Mouse (Mus musculus) gastrocnemius, postnatal 36 days (tissue): ENCODE measurements around the gene Bad. TPM values are rescaled to one million over a fixed set of nuclear protein-coding genes. Genes with fewer than 3 reads are reported as not detected.
A peak's percentile ranks its signal among the peaks of the same experiment; 100 is the strongest.

Source experiments
- DNase-seq, 2 experiments: peaks; one replicate each; pipeline ENCODE4 v3.0.0; 2022
- intact Hi-C: fragments of 180-260 bp; cut with DNase I; formaldehyde crosslinking; loops from one replicate; pipeline ENCODE4 v1.15.1; 2025
- total RNA-seq, 2 experiments: library from RNA; stranded (reverse); gene quantifications; 2 replicates each; pipeline ENCODE4 v1.2.3; 2021

Gene Bad
- total RNA-seq, 2 experiments from 2014 or later, result 10.7 to 14.1 TPM

DNA sequence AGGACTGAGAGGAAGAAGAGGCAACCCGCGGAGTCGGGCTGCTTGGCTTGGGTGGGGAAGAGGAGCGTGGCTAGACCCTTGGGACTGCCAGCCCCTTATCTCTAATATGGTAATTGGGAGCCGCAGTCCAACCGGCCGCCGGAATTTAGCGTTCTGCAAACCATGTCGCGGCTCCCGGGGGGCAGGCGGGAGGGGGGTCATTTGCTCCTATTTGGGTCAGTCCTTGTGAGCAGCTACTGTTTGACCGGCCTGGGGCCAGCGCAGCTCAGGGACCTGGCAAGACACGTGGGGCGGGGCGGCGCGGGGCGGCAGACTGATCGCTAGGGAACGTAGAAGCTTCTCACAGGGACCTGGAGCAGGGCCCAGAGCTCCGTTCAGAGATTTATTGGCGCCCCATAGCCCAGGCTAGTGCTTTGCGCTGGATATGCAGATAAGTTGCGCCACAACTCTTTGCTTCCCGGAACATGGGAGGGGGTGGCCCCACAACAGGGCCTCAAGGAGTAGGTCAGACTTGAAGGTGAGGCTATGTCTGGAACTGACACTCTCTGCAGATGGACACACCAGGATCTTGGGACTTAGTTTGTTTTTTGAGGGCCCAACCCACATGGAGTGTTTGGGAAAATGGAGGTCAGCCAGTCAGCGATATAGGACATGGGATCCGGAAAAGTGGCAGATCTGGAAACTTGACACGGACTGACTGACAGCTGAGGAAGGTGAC lies 10.5 kb downstream of the Bad start:
- peak; percentile 79 to 87 for DNase-seq
- intact Hi-C loops, result no loop called here

DNA sequence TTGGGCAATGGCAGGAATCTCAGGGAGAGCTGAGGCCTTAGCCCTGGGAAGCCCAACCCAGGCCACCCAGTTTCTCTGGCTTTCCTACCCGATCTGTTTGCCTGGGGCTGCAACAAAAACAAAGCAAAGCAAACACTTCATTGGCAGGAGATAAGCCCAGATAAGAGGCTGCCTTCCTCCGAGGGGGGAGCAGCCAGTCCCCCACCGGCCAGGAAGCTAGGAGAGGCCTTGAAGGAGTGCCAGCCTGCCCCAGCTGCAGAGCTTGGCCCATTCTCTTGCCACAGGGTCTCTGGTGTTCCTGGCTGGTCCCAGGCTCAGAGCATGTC lies 11.0 kb downstream of the Bad start:
- DNase-seq, result no peak
- intact Hi-C loops, result no loop called here

DNA sequence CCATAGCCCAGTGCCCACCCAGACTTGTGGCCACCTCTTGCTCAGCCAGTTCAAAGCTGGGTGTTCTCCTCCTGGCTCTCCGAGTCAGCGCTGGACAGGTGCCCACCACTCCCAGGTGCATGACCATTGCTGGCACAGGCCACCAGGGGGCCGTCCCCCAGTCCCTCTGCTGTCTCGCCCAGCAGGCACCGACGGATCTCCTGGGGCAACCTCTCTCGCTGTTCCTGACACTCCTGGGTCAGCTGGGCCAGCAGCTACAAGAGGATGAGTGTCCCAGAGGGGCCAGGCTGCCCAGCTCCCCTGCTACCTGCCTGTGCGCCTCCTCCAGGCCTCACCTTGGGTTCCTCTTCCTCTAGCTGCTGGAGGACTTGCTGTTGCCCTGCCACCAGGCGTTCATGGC lies 12.4 kb downstream of the Bad start:
- intact Hi-C loops, result loop anchor here (2.0 kb wide), 1 partner anchor 13 kb away; the partner anchor contains the start of gene Bad
- no peak for DNase-seq

DNA sequence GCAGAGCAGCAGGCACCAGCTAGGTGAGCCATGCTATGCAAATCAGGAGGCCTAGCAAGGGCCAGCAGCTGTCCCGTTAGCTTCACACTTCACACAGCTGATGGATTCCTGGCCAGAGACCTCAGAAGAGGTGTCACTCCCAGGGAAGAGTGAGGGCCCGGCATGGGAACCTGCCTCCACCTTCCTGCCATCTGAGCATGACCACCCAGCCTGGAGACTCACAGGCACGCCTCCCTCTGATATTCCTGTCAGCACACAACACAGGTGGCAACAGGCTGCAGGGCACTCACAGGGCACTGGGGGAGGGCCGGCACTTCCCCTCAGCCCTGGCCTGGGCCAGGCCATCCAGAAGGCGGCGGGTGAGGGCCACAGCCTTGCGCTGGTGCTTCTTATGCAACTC lies 13.8 kb downstream of the Bad start:
- DNase-seq, result no peak
- intact Hi-C loops, result loop anchor here (2.0 kb wide), 1 partner anchor 15 kb away; the partner anchor contains the start of gene Bad

DNA sequence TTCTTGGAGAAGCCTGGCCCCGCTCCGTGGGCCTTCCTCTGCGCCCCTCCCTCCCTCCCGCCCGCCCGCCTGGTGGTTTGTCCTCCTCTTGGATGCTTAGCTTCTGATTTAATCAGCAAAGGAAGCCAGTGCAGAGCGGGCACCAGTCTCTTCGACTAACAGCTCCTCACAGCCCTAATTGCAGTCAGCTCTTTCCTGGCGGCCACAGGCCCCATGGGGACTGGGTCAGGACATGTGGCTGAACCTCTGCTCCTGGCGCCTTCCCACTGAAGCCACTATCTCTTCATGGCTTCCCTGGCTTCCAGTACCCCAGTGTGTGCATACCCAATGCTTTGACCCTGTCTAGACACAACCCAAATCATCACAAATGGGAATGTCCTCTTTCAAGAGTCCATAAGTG lies 14.8 kb downstream of the Bad start:
- no peak for DNase-seq
- intact Hi-C loops, result no loop called here

DNA sequence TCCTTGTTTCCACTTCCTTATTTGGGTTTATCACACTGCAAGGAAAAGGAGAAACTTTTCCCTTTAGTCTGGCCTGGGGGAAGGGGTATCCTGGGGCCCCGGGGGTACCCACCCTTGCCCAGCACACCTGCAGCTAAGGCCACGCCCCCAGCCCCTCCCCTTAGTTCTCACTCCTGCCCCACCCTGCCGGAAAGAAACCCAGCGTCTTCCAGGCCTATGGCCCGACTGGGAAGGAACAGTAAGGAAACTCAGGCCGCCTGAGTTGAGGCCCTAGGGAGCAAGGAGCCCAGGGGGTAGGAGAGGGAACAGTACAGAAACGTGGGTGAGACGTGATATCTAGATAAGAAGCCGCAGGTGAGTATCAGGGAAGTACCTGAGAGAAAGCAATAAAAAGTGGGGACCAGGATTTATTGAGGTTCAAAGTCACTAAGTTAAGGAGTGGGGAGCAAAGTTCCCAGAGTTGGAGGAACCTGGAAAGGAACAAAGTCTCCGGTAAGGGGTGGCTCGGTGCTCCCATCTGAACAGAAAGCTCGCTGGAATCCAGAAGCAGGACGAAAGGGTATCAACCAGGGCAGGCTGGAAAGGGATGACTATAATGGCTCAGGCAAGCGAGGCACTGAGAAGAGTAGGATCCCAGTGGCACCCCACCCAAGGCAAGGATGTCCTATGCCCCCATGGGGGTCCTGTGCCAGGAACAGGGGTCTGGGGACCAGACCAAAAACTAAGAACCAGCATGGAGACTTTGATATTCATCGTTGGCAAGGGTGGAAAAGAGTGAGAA lies 27.0 kb downstream of the Bad start:
- intact Hi-C loops, result loop anchor here (2.0 kb wide), 1 partner anchor 44 kb away; the partner anchor contains the start of gene Catsperz

DNA sequence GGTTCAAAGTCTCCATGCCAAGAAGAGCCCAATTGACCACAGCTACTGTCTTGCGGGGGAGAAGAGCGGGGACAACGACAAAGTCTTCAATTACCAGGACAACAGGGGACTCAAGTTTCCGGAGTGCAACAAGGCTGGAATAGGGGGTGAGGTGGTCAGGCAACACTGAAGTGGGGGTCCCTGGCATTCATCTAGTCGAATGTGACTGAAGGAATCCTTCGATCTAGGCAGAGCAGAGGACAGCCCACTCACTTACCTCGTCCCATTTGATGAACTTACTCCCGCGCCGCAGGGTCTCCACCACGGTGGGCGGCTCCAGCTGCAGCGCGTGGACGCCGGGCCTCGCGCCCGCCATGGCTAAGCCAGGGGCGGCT lies 27.6 kb downstream of the Bad start:
- intact Hi-C loops, result loop anchor here (2.0 kb wide), 1 partner anchor 44 kb away; the partner anchor contains the start of gene Catsperz
- no peak for DNase-seq

More for the DNA sequence above, 27.0 kb downstream of the Bad start:
- no peak for DNase-seq

DNA sequence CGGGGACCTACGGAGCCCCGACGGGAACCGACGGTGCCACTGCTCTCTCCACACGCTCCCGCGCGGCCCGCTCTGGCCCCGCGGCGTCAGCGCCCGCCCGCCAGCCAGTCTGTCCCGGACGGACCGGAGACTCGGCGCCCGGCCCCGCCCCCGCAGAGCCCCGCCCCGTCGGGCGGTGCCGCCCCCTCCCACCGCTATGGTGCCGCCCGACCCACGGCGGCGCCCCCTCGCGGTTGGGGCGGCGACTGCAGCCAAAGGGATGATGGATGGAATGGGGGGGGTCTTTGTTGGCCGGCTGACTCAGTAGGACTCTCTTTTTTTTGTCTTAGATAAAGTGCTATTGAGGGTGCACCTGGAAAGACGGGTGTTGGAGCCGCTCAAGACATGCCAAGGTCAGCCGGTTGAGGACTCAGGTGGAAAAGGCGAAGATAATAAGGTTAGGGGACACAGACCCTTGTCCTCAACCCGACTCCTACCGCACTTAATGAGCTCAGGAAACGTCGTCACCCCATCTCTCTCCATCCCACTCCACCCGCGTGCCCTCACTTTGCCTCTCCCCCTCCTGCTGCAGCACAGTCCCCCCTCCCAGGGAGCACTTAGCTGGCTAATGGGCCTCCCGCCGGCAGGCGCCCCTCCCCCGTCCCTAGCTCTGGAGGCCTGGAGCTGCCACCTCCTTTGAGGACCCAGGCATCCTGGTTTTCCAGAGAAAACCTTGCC lies 28.2 kb downstream of the Bad start:
- intact Hi-C loops, result loop anchor here (2.0 kb wide), 1 partner anchor 45 kb away; the partner anchor contains the start of gene Catsperz
- peak; percentile 69 to 78 for DNase-seq

DNA sequence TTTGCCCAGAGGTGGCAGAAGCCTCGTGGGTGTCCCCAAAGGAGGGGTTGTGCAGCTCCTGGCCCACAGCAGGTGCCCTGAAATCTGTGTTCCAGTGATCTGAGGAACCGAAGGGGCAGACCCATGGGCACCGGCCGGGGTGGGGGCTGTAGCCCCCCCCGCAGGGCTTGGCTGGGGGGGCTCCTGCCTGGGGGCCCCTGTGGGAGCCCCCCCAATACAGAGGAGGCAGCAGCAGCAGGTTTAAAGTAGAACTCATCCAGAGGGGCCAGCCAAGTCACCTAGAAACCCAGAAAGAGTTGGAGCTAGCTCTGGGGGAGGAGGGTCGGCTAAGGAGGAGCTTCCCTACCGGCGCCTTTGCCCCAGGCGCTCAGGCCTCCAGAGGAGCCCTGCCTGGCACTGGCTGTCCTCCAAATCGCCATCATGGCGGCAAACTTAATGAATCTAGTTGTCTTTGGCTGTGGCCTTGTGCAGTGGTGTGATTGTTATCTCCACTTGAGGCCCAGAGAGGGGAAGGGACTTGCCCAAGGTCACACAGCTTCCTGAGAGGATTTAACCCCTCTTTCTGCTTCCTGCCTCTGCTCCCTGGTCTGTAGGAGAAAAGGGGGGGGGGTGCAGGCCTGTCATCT lies 28.9 kb downstream of the Bad start:
- intact Hi-C loops, result no loop called here
- no peak for DNase-seq

DNA sequence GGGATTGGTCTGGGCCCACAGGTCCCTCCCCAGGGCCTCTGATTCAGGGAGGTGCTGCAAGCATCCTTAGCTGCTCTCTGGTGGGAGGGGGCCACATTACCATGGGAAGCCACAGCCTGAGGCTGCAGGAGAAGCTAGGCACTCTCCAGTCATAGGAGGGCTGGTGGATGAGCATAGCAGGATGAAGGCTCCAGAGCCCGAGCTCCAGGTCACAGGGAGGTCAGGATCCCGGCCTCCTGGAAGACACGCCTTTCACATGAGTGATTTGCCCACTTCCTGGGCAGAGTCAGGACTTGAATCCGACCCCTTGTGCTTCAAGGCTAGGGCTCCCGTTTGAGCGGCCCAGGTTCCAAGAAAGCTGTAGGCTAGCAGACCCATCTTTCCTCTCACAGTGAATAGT lies 30.0 kb downstream of the Bad start:
- no peak for DNase-seq
- intact Hi-C loops, result no loop called here

DNA sequence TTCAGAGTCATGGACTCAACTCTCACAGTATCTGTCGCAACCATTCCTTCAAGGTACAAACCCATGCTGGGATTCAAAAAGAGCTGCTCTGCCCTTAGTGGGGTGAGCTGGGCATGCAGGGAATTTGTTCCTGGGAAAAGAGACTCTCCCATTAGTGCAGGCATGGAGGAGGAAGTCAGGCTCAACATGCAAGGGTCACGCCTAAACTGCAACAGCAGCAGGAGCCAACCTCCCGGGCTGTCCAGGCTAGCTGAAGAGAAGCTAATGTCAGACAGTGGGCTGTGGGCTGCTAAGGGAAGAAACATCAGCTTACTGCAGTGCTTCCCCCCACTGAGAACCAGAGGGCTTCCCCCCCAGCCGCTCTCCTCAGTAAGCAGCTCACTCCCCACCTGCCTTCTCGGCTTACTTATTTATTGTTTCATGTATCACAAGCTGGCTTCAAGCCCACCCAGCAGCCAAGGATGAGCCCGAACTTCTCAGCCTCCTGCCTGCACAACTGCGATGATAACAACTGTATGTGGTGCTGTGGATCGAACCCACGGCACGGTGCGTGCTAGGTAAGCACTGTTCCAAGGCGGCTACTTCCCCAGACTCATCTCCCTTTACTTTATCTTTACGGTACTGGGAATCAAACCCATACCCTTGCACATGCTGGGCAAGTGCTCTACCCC lies 30.7 kb downstream of the Bad start:
- no peak for DNase-seq
- intact Hi-C loops, result no loop called here

DNA sequence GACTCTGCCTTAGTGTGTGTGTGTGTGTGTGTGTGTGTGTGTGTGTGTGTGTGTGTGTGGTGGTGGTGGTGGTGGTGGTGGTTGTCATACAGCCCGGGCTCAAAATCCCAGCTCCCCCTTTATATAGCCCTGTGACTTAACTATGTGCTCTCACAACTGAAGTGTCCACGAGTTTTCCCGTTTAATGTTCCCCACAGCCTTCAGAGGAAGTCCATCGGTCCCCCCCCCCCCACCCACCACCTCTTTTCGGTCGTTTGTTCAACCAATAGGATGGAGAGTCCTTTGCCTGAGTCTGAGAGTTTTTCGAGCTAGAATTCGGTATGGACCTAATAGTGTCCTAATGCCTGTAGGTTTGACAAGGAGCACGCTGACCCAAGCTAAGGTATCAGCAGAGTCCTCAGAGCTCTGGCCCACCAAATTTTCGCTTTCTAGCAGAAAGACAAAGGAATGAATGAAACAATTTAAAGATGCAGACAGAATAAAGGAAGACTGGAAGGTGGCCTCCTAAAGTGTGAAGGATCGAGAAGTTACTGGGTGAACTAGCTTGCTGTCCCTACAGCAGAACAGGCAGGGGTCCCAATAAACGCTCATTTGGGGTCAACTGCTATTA lies 32.0 kb downstream of the Bad start:
- intact Hi-C loops, result no loop called here
- no peak for DNase-seq

DNA sequence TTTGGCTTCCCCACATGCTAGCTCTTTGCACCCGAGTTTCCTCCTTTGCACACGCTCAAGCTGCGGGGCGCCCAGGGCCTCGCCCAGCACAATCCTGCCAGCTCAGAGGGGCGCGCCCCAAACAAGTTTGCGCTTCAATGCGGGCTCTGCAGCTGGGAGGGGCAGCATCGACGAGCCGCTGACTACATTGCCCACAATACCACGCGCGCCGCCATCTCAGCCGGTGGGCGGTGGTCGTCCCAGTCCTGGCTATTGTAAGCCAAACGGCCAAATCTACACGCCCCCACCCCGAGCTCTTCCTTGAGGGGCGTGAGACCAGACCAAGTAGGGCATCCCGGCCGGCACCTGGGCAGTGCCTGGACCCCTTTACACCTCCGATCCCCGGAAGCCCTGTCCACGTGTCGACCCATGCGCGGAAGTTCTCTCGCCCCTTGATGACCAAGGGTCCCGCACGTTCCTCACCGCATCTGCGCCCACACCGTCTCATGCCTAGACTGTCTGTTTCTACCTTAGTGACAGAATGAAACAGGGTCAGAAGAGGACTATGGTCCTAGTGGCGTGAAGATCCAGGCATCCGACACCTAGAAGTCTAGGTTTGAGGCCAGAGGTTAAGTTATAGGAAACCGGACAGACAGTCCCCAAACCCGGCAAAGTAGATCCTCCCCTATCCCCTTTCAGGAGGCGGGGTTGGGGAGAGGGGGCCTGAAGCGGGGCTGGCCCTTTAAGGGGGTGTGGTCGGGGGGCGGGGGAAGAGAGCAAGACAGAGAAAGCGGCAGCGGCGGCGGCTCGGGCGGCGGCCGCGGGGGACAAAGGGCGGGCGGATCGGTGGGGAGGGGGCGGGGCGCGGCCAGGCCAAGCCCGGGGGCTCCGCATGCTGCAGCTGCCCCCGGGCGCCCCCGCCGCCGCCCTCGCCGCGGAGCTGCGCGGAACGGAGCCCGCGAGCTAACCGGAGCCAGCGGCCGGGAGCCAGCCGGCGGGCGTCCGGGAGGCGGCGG lies 32.8 kb downstream of the Bad start, which contains the start of gene Ppp1r14b:
TSS of gene Ppp1r14b (plus strand) at position 758 of the 995 bp plus-strand sequence.
- peak; percentile 81 for DNase-seq
- intact Hi-C loops, result no loop called here

DNA sequence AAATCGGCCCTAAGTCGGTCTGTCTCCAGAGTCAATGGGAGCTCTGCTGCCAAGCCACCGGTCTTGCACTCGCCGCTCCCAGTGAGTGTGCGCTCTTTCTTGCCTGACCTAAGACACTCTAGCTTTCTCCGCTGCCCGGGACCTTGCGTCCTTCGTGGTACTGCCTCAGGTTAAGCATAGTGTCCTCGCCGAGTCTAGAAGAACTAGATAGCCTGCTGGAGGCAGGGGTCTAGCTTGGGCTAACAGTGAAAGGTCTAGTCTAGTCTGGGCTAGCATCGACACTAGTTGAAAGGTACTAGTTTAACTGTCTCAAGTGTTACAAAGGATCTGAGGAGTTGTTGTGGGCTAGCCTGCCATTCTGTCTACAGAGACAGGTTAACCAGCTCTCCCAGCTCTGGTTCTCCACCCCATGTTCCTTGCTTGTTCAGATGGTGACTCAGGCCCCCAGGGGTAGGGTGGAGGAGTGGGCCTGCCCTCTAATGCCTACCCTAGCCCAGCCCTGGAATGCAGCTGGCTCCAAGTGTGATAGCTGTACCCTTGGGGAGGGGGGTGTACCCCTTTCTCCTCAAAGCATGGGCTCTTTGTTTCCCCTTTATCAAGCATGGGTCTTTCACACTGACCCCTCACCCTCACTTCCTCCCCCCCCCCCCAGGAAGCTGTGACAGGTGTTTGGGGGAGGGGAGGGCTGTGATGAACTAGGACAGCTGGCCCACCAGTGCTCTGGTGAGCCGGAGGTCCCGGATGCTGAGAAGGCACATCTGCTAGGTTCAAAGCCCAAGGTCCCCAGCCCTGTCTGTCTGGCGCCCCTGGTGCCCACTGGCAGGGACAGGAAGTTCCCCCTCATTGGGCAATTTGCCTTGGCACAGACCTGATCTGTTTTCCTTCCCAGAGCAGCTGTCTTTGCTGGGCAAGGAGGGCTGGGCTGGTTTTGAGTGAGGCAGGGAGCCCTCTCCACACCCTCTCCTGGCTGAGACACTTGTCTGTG lies 34.2 kb downstream of the Bad start, which contains the start of gene Plcb3:
TSS of gene Plcb3 (minus strand) at position 934 of the 985 bp plus-strand sequence.
- intact Hi-C loops, result no loop called here
- DNase-seq, result peak; percentile 68 to 75

DNA sequence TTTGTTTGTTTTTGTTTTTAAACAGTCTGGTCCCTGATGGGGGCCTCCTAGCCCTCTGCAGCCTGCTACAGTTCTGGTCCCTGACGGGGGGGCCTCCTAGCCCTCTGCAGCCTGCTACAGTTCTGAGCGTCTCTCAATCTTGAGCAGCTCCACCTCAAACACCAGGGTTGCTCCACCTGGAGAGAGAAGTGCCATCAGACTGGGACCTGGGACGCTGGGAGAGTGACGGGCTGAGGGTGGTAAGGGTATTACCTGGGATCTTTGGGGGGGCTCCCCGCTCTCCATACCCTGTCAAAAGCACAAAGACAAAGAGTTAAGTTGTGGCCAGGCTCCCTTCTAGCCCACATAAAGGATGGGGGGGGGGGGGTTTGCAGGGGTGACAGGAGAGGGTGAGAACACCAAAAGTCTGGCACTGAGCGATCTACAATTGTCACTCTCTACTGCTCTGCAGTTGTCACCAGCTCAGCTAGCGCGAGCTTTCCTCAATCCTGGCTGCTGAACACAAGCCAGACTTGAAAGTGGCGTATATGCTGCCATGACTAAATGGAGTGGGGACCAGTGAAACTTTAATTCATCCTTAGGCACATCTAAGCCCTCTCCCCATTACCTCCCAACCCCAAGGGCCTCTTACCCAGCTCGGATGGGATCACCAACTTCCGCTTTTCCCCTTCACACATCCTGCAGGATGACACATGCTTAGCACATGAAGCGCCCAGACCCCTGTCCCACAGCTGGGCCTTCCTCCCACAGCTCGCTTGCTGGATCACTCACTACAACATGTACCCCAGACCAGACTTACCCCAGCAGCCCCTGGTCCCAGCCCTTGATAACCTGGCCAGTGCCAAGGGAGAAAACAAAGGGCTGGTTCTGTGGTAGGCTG lies 36.3 kb downstream of the Bad start:
- DNase-seq, result no peak
- intact Hi-C loops, result no loop called here

DNA sequence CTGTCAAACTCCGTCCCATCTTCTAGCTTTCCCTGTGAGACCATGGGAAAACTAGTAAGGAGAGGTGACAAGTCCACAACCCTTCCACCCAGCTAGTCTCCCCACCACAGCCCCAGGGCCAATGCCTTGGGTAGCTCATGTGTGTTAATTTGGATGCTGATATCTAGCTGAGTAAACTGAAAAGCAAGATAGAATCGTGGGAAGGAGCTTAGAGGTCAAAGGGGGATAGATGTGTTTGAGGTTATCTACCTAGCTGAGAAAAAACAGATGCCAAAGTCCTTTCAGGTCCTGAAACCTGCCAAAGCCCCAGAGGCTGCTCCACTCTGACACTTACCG lies 36.9 kb downstream of the Bad start:
- no peak for DNase-seq
- intact Hi-C loops, result no loop called here
